Mouse (Mus musculus): ENCODE results near the gene Slc7a7.

Gene Slc7a7

DNA sequence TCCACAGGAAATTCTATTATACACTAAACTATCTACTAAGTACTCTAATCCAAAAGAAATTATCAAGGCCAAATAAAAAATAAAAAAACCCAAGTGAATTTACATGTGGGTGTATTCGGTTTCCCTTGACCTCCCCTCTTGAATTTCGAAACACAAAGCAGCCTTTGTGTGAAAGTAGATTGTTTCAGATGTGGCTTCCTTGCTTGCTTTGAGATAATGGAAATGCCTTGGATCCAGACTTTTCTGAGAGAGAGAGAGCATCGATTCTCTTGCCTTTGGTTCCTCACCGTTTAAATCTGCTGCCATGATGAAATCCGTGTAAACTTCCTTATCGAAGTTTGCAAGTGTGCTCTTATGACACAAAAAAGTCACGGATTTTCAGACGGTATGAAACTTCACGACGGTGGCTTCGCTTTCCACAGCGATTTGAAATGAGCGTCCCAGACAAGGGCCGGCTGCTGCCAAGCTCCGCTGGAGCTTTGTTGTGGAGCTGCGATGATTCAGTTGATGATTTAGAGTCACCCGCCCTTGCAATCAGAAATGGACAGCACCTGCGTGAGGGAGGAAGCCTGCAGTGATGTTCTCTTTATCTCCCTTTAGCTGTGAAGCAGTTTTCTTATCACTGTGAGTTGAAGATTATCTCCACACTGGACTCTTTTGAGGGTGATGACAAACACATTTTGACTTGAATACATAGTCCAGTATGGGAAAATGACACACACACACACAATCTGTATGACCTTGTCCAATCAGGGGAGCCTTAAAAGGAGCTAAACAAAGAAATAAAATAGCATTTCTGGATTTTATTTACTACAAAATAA is 95.8 kb downstream of the Slc7a7 start:
- no peak for DNase-seq (ENCODE audit: low spot score)
